Mouse (Mus musculus): Measurements from ENCODE around the gene Nav2. TPM values are rescaled to one million over a fixed set of nuclear protein-coding genes. Genes with fewer than 3 reads are reported as not detected.

The Nav2 gene
- polyA plus RNA-seq, 1 experiment = 46.2 TPM

GRCm38 (mm10) chr7:49252902-49253301 is 344.4 kb downstream of the Nav2 start:
- Histone ChIP-seq H3K36me3 (ENCODE audit: control insufficient read depth, insufficient read depth, low read length) (no peaks in the 10 kb centered on the region), H3K27ac (ENCODE audit: control insufficient read depth, insufficient read depth, low read length) (no peak overlapping the region), H3K4me3 (ENCODE audit: control insufficient read depth, insufficient read depth, low read length) (no peak overlapping the region), H3K27me3 (ENCODE audit: control insufficient read depth, insufficient read depth, low read length) (peaks cover 2% of the 10 kb centered on the region; the same call in 1 of the 2 replicates), H3K4me1 (replicated peaks; ENCODE audit: control insufficient read depth, insufficient read depth, low read length) (no peaks in the 10 kb centered on the region)
- no peak for TF ChIP-seq CTCF (IDR thresholded peaks at IDR 0.05; ENCODE audit: borderline replicate concordance, control insufficient read depth, extremely low read depth, insufficient read depth, low read length, poor library complexity)
- TF ChIP-seq POLR2A (IDR thresholded peaks at IDR 0.05; ENCODE audit: control insufficient read depth, extremely low read depth, insufficient read depth, low read length, poor library complexity) = no peak
- no peak for DNase-seq
- WGBS = 55% methylated on average over 6 of the region's 6 CpGs

- no peaks in the 10 kb centered on the region for H3K27me3 ChIP-seq (ENCODE audit: control insufficient read depth, insufficient read depth, low read length)
- H3K27ac ChIP-seq (ENCODE audit: control insufficient read depth, insufficient read depth, low read length) = no peak overlapping the region
- DNase-seq = no peak
- H3K4me1 ChIP-seq (replicated peaks; ENCODE audit: control insufficient read depth, insufficient read depth, low read length) = no peaks in the 10 kb centered on the region
- TF ChIP-seq POLR2A (IDR thresholded peaks at IDR 0.05; ENCODE audit: control insufficient read depth, extremely low read depth, insufficient read depth, low read length, poor library complexity) (no peak), CTCF (IDR thresholded peaks at IDR 0.05; ENCODE audit: borderline replicate concordance, control insufficient read depth, extremely low read depth, insufficient read depth, low read length, poor library complexity) (no peak)
- WGBS = 97% methylated on average over 5 of the region's 5 CpGs
- no peak overlapping the region for H3K4me3 ChIP-seq (ENCODE audit: control insufficient read depth, insufficient read depth, low read length)
- no peaks in the 10 kb centered on the region for H3K36me3 ChIP-seq (ENCODE audit: control insufficient read depth, insufficient read depth, low read length)
Observed at GRCm38 (mm10) chr7:49255053-49255452, 346.5 kb downstream of the Nav2 start.

DNA sequence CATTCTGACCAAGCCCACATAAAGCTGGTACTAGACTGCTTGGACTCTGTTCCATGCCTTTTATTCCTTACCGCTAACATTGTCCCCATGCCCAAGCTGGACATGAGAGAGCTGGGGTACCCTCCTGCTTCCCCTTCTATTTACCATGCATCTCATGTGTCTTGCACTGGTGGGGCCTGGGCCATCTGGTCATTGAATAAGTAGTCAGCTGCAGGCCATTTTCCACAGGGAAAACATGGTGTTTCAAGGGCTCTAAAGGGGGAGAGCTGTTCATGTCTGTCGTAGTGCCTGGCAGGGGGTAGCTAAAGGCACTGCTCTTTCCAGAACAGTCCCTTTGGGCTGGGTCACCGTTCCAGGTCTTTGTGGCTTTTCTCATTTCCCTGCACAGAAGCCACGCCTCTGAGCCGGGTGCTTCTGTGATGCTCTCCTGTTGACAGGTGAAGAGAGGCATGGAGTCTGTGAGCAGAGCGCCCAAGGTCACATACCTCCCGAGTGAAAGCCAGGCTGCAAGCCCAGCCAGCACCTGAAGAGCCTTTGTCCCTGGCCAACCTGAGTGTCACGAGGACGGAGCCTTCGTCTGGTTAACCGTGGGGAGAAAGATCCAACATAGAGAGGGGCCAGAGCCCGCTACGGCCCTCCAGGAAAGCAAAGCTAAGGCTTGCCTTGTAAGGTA is 348.9 kb downstream of the Nav2 start:
- Histone ChIP-seq H3K36me3 (ENCODE audit: control insufficient read depth, insufficient read depth, low read length) (no peaks in the 10 kb centered on the region), H3K4me1 (replicated peaks; ENCODE audit: control insufficient read depth, insufficient read depth, low read length) (no peaks in the 10 kb centered on the region), H3K27ac (ENCODE audit: control insufficient read depth, insufficient read depth, low read length) (no peak overlapping the region), H3K27me3 (ENCODE audit: control insufficient read depth, insufficient read depth, low read length) (no peaks in the 10 kb centered on the region), H3K4me3 (ENCODE audit: control insufficient read depth, insufficient read depth, low read length) (no peak overlapping the region)
- TF ChIP-seq POLR2A (IDR thresholded peaks at IDR 0.05; ENCODE audit: control insufficient read depth, extremely low read depth, insufficient read depth, low read length, poor library complexity) (no peak), CTCF (IDR thresholded peaks at IDR 0.05; ENCODE audit: borderline replicate concordance, control insufficient read depth, extremely low read depth, insufficient read depth, low read length, poor library complexity) (no peak)
- no peak for DNase-seq
- 88% methylated on average over 13 of the region's 13 CpGs for WGBS

GRCm38 (mm10) chr7:49258088-49258487 is 349.6 kb downstream of the Nav2 start:
- H3K27me3 ChIP-seq (ENCODE audit: control insufficient read depth, insufficient read depth, low read length) = no peaks in the 10 kb centered on the region
- DNase-seq = no peak
- WGBS = 86% methylated on average over 6 of the region's 6 CpGs
- TF ChIP-seq POLR2A (IDR thresholded peaks at IDR 0.05; ENCODE audit: control insufficient read depth, extremely low read depth, insufficient read depth, low read length, poor library complexity) (no peak), CTCF (IDR thresholded peaks at IDR 0.05; ENCODE audit: borderline replicate concordance, control insufficient read depth, extremely low read depth, insufficient read depth, low read length, poor library complexity) (no peak)
- H3K4me3 ChIP-seq (ENCODE audit: control insufficient read depth, insufficient read depth, low read length) = no peak overlapping the region
- no peaks in the 10 kb centered on the region for H3K36me3 ChIP-seq (ENCODE audit: control insufficient read depth, insufficient read depth, low read length)
- no peak overlapping the region for H3K27ac ChIP-seq (ENCODE audit: control insufficient read depth, insufficient read depth, low read length)
- no peaks in the 10 kb centered on the region for H3K4me1 ChIP-seq (replicated peaks; ENCODE audit: control insufficient read depth, insufficient read depth, low read length)

DNA sequence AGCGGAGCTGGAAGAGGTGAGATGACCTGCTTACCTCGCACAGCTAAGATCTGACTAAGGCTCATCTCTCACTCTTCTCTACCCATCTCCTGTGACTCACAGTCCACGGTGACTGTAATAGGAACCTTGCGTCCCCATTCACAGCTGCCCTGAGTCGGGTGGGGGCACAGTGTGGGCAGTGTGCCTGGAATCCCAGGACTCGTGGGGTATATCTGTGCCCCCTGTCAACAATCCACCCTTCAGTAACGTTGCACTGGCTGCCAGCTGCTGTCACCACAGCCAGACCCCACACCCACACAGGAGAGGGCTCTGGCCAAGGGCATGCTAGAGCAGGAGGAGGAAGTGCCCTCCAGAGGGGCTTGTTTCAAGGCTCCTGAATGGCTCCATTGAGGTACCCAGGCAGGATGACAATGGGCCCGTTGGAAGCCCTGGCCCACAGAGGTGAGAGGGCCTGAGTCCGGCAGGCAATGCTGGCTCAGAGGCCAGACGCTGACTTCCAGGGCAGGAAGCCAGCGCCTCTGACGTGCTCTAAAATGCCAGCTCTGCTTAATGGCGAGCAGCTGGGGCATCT is 353.5 kb downstream of the Nav2 start:
- Histone ChIP-seq H3K36me3 (ENCODE audit: control insufficient read depth, insufficient read depth, low read length) (no peaks in the 10 kb centered on the region), H3K4me1 (replicated peaks; ENCODE audit: control insufficient read depth, insufficient read depth, low read length) (no peaks in the 10 kb centered on the region), H3K27ac (ENCODE audit: control insufficient read depth, insufficient read depth, low read length) (no peak overlapping the region), H3K27me3 (ENCODE audit: control insufficient read depth, insufficient read depth, low read length) (no peaks in the 10 kb centered on the region), H3K4me3 (ENCODE audit: control insufficient read depth, insufficient read depth, low read length) (no peak overlapping the region)
- no peak for DNase-seq
- TF ChIP-seq POLR2A (IDR thresholded peaks at IDR 0.05; ENCODE audit: control insufficient read depth, extremely low read depth, insufficient read depth, low read length, poor library complexity) (no peak), CTCF (IDR thresholded peaks at IDR 0.05; ENCODE audit: borderline replicate concordance, control insufficient read depth, extremely low read depth, insufficient read depth, low read length, poor library complexity) (no peak)
- WGBS = 79% methylated on average over 13 of the region's 13 CpGs

GRCm38 (mm10) chr7:49266422-49266821 is 357.9 kb downstream of the Nav2 start:
- no peaks in the 10 kb centered on the region for H3K27me3 ChIP-seq (ENCODE audit: control insufficient read depth, insufficient read depth, low read length)
- no peaks in the 10 kb centered on the region for H3K4me1 ChIP-seq (replicated peaks; ENCODE audit: control insufficient read depth, insufficient read depth, low read length)
- H3K27ac ChIP-seq (ENCODE audit: control insufficient read depth, insufficient read depth, low read length) = no peak overlapping the region
- no peak overlapping the region for H3K4me3 ChIP-seq (ENCODE audit: control insufficient read depth, insufficient read depth, low read length)
- no peak for DNase-seq
- TF ChIP-seq CTCF (IDR thresholded peaks at IDR 0.05; ENCODE audit: borderline replicate concordance, control insufficient read depth, extremely low read depth, insufficient read depth, low read length, poor library complexity) (no peak), POLR2A (IDR thresholded peaks at IDR 0.05; ENCODE audit: control insufficient read depth, extremely low read depth, insufficient read depth, low read length, poor library complexity) (no peak)
- 81% methylated on average over 6 of the region's 6 CpGs for WGBS
- H3K36me3 ChIP-seq (ENCODE audit: control insufficient read depth, insufficient read depth, low read length) = no peaks in the 10 kb centered on the region
